Mouse (Mus musculus) neural tube, embryonic 11.5 days (tissue): ENCODE measurements around the gene Vmn1r24. TPM values are rescaled to one million over a fixed set of nuclear protein-coding genes. Genes with fewer than 3 reads are reported as not detected.
"Not testable (repeated sequence)": the region's sequence is repeated elsewhere in the genome, so short reads cannot be mapped to it uniquely, and the experiment has no call there.

Experiments used
- ATAC-seq: fragments of 200-750 bp; cut with Nextera tagmentation; 2 replicates; pipeline ENCODE4 v1.8.0; 2017; ENCODE audit warnings: moderate number of reproducible peaks, mild to moderate bottlenecking, moderate TSS enrichment, moderate library complexity; ENCODE audit not compliant: insufficient read depth, low FRiP score, low TSS enrichment
- DNase-seq: peaks from one replicate; pipeline ENCODE4 v3.0.0-alpha.2; 2015; ENCODE audit warnings: low spot score
- H3K27ac ChIP-seq: fragments of 300-500 bp; sonication (generic); 2 replicates; pipeline ENCODE4 v1.5.1; 2014; ENCODE audit warnings: low read depth, mild to moderate bottlenecking, low read length
- H3K27me3 ChIP-seq: fragments of 300-500 bp; sonication (generic); 2 replicates; pipeline ENCODE4 v1.6.1; 2014; ENCODE audit warnings: mild to moderate bottlenecking, low read length, mixed read lengths; ENCODE audit not compliant: control insufficient read depth, insufficient read depth
- H3K36me3 ChIP-seq: fragments of 300-500 bp; sonication (generic); 2 replicates; pipeline ENCODE4 v1.6.1; 2014; ENCODE audit warnings: mild to moderate bottlenecking, low read length, moderate library complexity, mixed read lengths; ENCODE audit not compliant: control insufficient read depth, insufficient read depth
- H3K4me1 ChIP-seq: fragments of 300-500 bp; sonication (generic); 2 replicates; pipeline ENCODE4 v1.6.1; 2014; ENCODE audit warnings: low read length, mixed read lengths; ENCODE audit not compliant: control insufficient read depth, insufficient read depth
- H3K4me2 ChIP-seq: fragments of 300-500 bp; sonication (generic); 2 replicates; pipeline ENCODE4 v1.6.1; 2014; ENCODE audit warnings: low read depth, mild to moderate bottlenecking, moderate library complexity
- H3K4me3 ChIP-seq: fragments of 300-500 bp; sonication (generic); 2 replicates; pipeline ENCODE4 v1.5.1; 2014; ENCODE audit warnings: low read depth, low read length
- H3K9ac ChIP-seq: fragments of 300-500 bp; sonication (generic); 2 replicates; pipeline ENCODE4 v1.6.1; 2014; ENCODE audit warnings: mild to moderate bottlenecking, low read length
- H3K9me3 ChIP-seq: fragments of 300-500 bp; sonication (generic); 2 replicates; pipeline ENCODE4 v1.6.1; 2016; ENCODE audit warnings: low read length; ENCODE audit not compliant: control insufficient read depth
- WGBS: fragments of 180-500 bp; shearing (Covaris S2); extraction: QIAGEN DNeasy Blood & Tissue Kit; methylation state at CpG from one replicate; pipeline ENCODE4 v1.1.7; 2014; 5-methylcytosine and 5-hydroxymethylcytosine counted together
- polyA plus RNA-seq: library from polyadenylated mRNA; unstranded; fragments of >200 nt; fragmentation: Nextera tagmentation; extraction: Ambion mirVana; gene quantifications from 2 replicates; pipeline ENCODE4 v1.2.1, GENCODE M21; 2014

Vmn1r24 gene
- not detected in 2 replicates for polyA plus RNA-seq

- H3K9ac ChIP-seq, H3K4me2 ChIP-seq, H3K27ac ChIP-seq, H3K36me3 ChIP-seq, ATAC-seq, H3K9me3 ChIP-seq, H3K4me3 ChIP-seq, DNase-seq, H3K4me1 ChIP-seq, H3K27me3 ChIP-seq: not testable (repeated sequence)
- 73% methylated on average over 1 of the region's 1 CpGs for WGBS
These were observed at the start of gene Vmn1r24 for GRCm38 (mm10) chr6:57961403-57961802. Gene Vmn1r24 (minus strand): TSS chr6:57961503.

GRCm38 (mm10) chr6:57980710-57981109 is 19.4 kb upstream of the Vmn1r24 start, which contains the start of gene Vmn1r25:
Gene Vmn1r25 (minus strand): TSS chr6:57980810.
- ATAC-seq (no peak), DNase-seq (no peak)
- Histone ChIP-seq H3K36me3 (no peaks in the 10 kb centered on the region), H3K4me1 (no peaks in the 10 kb centered on the region), H3K27ac (no peak within 1 kb of the TSS), H3K9me3 (no peaks in the 10 kb centered on the region), H3K9ac (no peak within 1 kb of the TSS), H3K27me3 (no peaks in the 10 kb centered on the region), H3K4me3 (no peak within 1 kb of the TSS), H3K4me2 (no peak within 1 kb of the TSS)
- 79% methylated on average over 3 of the region's 3 CpGs for WGBS

GRCm38 (mm10) chr6:57926738-57927137 is 34.6 kb downstream of the Vmn1r24 start, which contains the start of gene Vmn1r23:
Gene Vmn1r23 (minus strand): TSS chr6:57926838.
- Histone ChIP-seq H3K4me3 (no peak within 1 kb of the TSS), H3K36me3 (no peaks in the 10 kb centered on the region), H3K4me2 (no peak within 1 kb of the TSS), H3K9me3 (no peaks in the 10 kb centered on the region), H3K9ac (no peak within 1 kb of the TSS), H3K27me3 (no peaks in the 10 kb centered on the region), H3K4me1 (no peaks in the 10 kb centered on the region), H3K27ac (no peak within 1 kb of the TSS)
- no peak for DNase-seq
- no peak for ATAC-seq
- WGBS: 100% methylated on average over 1 of the region's 1 CpGs

GRCm38 (mm10) chr6:57907928-57908327 is 53.4 kb downstream of the Vmn1r24 start, which contains the start of gene Vmn1r22:
Gene Vmn1r22 (minus strand): TSS chr6:57908028.
- no peak for DNase-seq
- whole genome bisulfite sequencing: 78% methylated on average over 1 of the region's 1 CpGs
- no peak for ATAC-seq

More at GRCm38 (mm10) chr6:57907928-57908327, 53.4 kb downstream of the Vmn1r24 start, which contains the start of gene Vmn1r22:
- Histone ChIP-seq H3K4me3 (no peak within 1 kb of the TSS), H3K9ac (no peak within 1 kb of the TSS), H3K27ac (no peak within 1 kb of the TSS), H3K4me1 (no peaks in the 10 kb centered on the region), H3K27me3 (no peaks in the 10 kb centered on the region), H3K36me3 (no peaks in the 10 kb centered on the region), H3K9me3 (no peaks in the 10 kb centered on the region), H3K4me2 (no peak within 1 kb of the TSS)

Other genes with a start within 250 kb of the Vmn1r24 start
- 63.4 and 77.2 TPM in 2 replicates for gene Vopp1, start 136.3 kb downstream of the Vmn1r24 start, polyA plus RNA-seq
- gene Vmn1r21, start 111.2 kb downstream of the Vmn1r24 start, polyA plus RNA-seq: not detected in 2 replicates
- not detected in 2 replicates for gene Vmn1r22, start 53.5 kb downstream of the Vmn1r24 start, polyA plus RNA-seq
- gene Vmn1r23, start 34.7 kb downstream of the Vmn1r24 start, polyA plus RNA-seq: not detected in 2 replicates
- gene Vmn1r25, start 19.3 kb upstream of the Vmn1r24 start, polyA plus RNA-seq: not detected in 2 replicates
- not detected in 2 replicates for gene Vmn1r26, start 53.7 kb upstream of the Vmn1r24 start, polyA plus RNA-seq